Mouse (Mus musculus): ENCODE measurements at regions not wholly inside any gene's neighbourhood (a gene's known extent, or its start where the extent isn't known, plus 50 kb on each side); places are given as distances from the start of the nearest gene placed in this dataset.

- in situ Hi-C loops (cut with MboI, MseI), result no loop called here
These were observed 208.5 kb downstream of the Mreg start for GRCm38 (mm10) chr1:72003424-72004278.

- in situ Hi-C loops (cut with MboI, MseI), result no loop called here
These were observed 209.5 kb downstream of the Mreg start for GRCm38 (mm10) chr1:72002471-72003116.

GRCm38 (mm10) chr1:72000741-72001140 is 211.4 kb downstream of the Mreg start:
- in situ Hi-C loops (cut with MboI, MseI), result no loop called here

GRCm38 (mm10) chr1:71996828-71997227 is 215.3 kb downstream of the Mreg start:
- in situ Hi-C loops (cut with MboI, MseI), result loop anchor here in 1 of 2 experiments (10.0 kb wide), 1 partner anchor 1812 kb away; no protein-coding TSS in a partner anchor

- in situ Hi-C loops (cut with MboI, MseI), result loop anchor here in 1 of 2 experiments (10.0 kb wide), 1 partner anchor 1811 kb away; no protein-coding TSS in a partner anchor
These were observed 215.9 kb downstream of the Mreg start for GRCm38 (mm10) chr1:71996234-71996619.

- in situ Hi-C loops (cut with MboI, MseI), result loop anchor here in 1 of 2 experiments (10.0 kb wide), 1 partner anchor 1811 kb away; no protein-coding TSS in a partner anchor
These were observed 216.4 kb downstream of the Mreg start for GRCm38 (mm10) chr1:71995573-71996233.

GRCm38 (mm10) chr1:71990936-71991335 is 221.2 kb downstream of the Mreg start:
- in situ Hi-C loops (cut with MboI, MseI), result loop anchor here in 1 of 2 experiments (10.0 kb wide), 1 partner anchor 1806 kb away; no protein-coding TSS in a partner anchor

GRCm38 (mm10) chr1:71988086-71988485 is 224.0 kb downstream of the Mreg start:
- in situ Hi-C loops (cut with MboI, MseI), result loop anchor here in 1 of 2 experiments (5.0 kb wide), 1 partner anchor 1391 kb away; no protein-coding TSS in a partner anchor

GRCm38 (mm10) chr1:71986047-71986446 is 226.1 kb downstream of the Mreg start:
- in situ Hi-C loops (cut with MboI, MseI), result loop anchor here in 1 of 2 experiments (5.0 kb wide), 1 partner anchor 1389 kb away; no protein-coding TSS in a partner anchor

GRCm38 (mm10) chr1:71983786-71984185 is 228.3 kb downstream of the Mreg start:
- in situ Hi-C loops (cut with MboI, MseI), result no loop called here

GRCm38 (mm10) chr1:71982423-71983262 is 229.5 kb downstream of the Mreg start:
- in situ Hi-C loops (cut with MboI, MseI), result no loop called here

GRCm38 (mm10) chr1:71980624-71981023 is 231.5 kb downstream of the Mreg start:
- in situ Hi-C loops (cut with MboI, MseI), result no loop called here

GRCm38 (mm10) chr1:71979261-71979660 is 232.8 kb downstream of the Mreg start:
- in situ Hi-C loops (cut with MboI, MseI), result no loop called here

- in situ Hi-C loops (cut with MboI, MseI), result no loop called here
These were observed 234.7 kb downstream of the Mreg start for GRCm38 (mm10) chr1:71977361-71977760.

- in situ Hi-C loops (cut with MboI, MseI), result no loop called here
These were observed 237.4 kb downstream of the Mreg start for GRCm38 (mm10) chr1:71974715-71975114.

GRCm38 (mm10) chr1:71971943-71972342 is 240.2 kb downstream of the Mreg start:
- in situ Hi-C loops (cut with MboI, MseI), result no loop called here

GRCm38 (mm10) chr1:71970771-71971170 is 241.3 kb downstream of the Mreg start:
- in situ Hi-C loops (cut with MboI, MseI), result no loop called here

GRCm38 (mm10) chr1:71967574-71968104 is 244.5 kb downstream of the Mreg start:
- in situ Hi-C loops (cut with MboI, MseI), result no loop called here

- in situ Hi-C loops (cut with MboI, MseI), result no loop called here
These were observed 247.5 kb downstream of the Mreg start for GRCm38 (mm10) chr1:71964450-71965126.

- in situ Hi-C loops (cut with MboI, MseI), result no loop called here
These were observed 255.2 kb downstream of the Mreg start for GRCm38 (mm10) chr1:71956940-71957339.

Measured in T-helper 17 cell (primary cell).